Mouse (Mus musculus) forebrain, embryonic 12.5 days (tissue): ENCODE measurements around the gene Slc39a11. TPM values are rescaled to one million over a fixed set of nuclear protein-coding genes. Genes with fewer than 3 reads are reported as not detected.
A peak's percentile ranks its signal among the peaks of the same experiment; 100 is the strongest.

Experiments used
- ATAC-seq: fragments of 200-750 bp; cut with Nextera tagmentation; 2 replicates; pipeline ENCODE4 v1.8.0; 2017; ENCODE audit warnings: moderate TSS enrichment; ENCODE audit not compliant: low FRiP score
- H3K27ac ChIP-seq: fragments of 300-500 bp; sonication (generic); 2 replicates; pipeline ENCODE4 v1.5.1; 2016; ENCODE audit warnings: mild to moderate bottlenecking
- H3K27me3 ChIP-seq: fragments of 300-500 bp; sonication (generic); 2 replicates; pipeline ENCODE4 v1.6.1; 2016; ENCODE audit warnings: mild to moderate bottlenecking
- H3K36me3 ChIP-seq: fragments of 300-500 bp; sonication (generic); replicated peaks from 2 replicates; pipeline ENCODE4 v1.6.1; 2016; ENCODE audit warnings: mild to moderate bottlenecking
- H3K4me1 ChIP-seq: fragments of 300-500 bp; sonication (generic); 2 replicates; pipeline ENCODE4 v1.6.1; 2016
- H3K4me2 ChIP-seq: fragments of 300-500 bp; sonication (generic); 2 replicates; pipeline ENCODE4 v1.6.1; 2016; ENCODE audit warnings: mild to moderate bottlenecking, moderate library complexity
- H3K4me3 ChIP-seq: fragments of 300-500 bp; sonication (generic); replicated peaks from 2 replicates; pipeline ENCODE4 v1.5.1; 2016; ENCODE audit warnings: mild to moderate bottlenecking
- H3K9ac ChIP-seq: fragments of 300-500 bp; sonication (generic); 2 replicates; pipeline ENCODE4 v1.6.1; 2016; ENCODE audit warnings: mild to moderate bottlenecking
- H3K9me3 ChIP-seq: fragments of 300-500 bp; sonication (generic); 2 replicates; pipeline ENCODE4 v1.6.1; 2016
- WGBS: fragments of 180-500 bp; shearing (Covaris S2); methylation state at CpG from one replicate; pipeline ENCODE4 v1.1.7; 2016; 5-methylcytosine and 5-hydroxymethylcytosine counted together
- polyA plus RNA-seq: library from polyadenylated mRNA; unstranded; fragments of >200 nt; fragmentation: Nextera tagmentation; extraction: Ambion mirVana; gene quantifications from 2 replicates; pipeline ENCODE4 v1.2.1, GENCODE M21; 2016

The Slc39a11 gene
- polyA plus RNA-seq, 1 experiment from 2014 or later = 25.1 TPM

DNA sequence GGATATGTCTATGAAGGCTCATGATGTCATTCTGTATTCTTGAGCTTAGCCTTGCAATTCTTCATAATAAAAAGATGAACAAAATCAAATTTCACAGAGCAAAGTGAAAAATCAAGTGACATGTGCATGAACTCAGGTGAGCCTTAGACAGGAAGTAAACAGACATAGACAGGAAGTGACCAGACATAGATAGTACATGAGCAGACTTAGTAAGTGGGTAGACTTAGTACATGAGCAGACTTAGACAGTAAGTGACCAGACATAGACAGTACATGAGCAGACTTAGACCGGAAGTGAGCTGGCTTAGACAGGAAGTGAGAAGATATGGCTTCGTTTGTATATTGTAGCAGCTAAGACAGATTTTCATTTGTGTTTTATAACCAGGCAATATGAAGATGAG is 415.4 kb downstream of the Slc39a11 start:
- Histone ChIP-seq H3K36me3 (no peaks in the 10 kb centered on the region), H3K27me3 (peaks cover 9% of the 10 kb centered on the region; the same call in 1 of the 2 replicates), H3K4me1 (peaks cover 21% of the 10 kb centered on the region), H3K9me3 (no peaks in the 10 kb centered on the region), H3K27ac (no peak overlapping the region), H3K4me3 (no peak overlapping the region), H3K9ac (no peak overlapping the region), H3K4me2 (no peak overlapping the region)
- 98% methylated on average over 2 of the region's 2 CpGs for WGBS
- no peak for ATAC-seq

DNA sequence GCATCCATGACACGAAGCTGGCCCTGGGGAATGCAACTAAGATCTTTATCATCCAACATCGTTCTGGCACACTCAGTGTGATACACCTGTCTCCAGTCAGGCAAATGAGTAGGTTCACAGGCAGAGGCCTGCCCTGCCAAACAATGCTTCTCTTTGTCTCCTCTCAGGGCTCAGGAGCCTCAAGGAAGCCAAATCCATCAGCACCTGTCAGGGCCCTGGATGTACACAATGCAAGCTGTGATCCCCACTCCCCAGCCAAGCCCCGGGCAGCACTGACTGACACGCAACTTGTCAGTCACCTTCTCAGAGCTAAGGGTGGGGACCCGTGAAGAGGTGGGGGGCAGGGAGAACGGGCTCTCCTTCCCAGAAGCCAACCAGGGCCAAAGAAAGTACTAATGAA is 417.8 kb downstream of the Slc39a11 start:
- Histone ChIP-seq H3K27me3 (peaks cover 22% of the 10 kb centered on the region), H3K4me2 (no peak overlapping the region; the same call in 1 of the 2 replicates), H3K9ac (0 out of 2 replicates have a peak overlapping the region, but pooled peaks have one; percentile 21), H3K36me3 (no peaks in the 10 kb centered on the region), H3K27ac (peak overlapping the region; percentile 56; the same call in 1 of the 2 replicates), H3K4me1 (peaks cover 21% of the 10 kb centered on the region), H3K4me3 (no peak overlapping the region), H3K9me3 (no peaks in the 10 kb centered on the region)
- peak; percentile 55; the same call in 1 of the 2 replicates for ATAC-seq
- 11% methylated on average over 6 of the region's 6 CpGs for WGBS

DNA sequence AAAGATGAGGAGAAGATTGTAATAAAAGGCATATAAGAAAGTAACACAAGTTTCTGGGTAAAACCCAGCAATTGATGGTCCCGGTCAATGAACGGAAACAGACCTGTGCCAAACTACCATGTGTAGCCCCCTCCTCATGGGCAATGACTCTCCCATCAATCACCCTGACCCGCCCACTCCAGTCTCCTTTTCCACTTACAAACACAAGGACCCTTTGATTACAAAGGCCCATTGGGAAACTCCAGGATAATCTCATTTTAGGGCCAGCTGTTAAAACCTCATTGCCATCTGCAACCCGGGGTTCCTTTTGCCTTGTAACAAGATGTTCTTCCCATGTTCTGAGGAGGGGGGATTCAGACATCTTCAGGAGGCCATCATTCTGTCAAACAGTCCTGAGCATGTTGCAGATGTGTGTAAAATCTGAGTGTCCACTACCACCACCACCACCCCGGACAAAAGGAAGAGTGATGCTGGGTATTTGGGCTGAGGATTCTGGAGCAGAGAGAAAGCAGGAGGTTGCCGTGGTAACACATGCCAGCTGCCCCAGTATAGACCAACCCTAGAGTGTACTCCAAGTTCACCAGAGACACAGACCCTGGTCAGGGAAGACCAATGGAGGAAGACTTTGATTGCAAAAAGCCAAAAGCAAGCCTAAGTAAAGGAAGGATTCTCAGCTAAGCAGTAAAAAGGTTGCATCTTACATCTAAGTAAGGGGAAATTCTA is 419.3 kb downstream of the Slc39a11 start:
- ATAC-seq = peak; percentile 61; the same call in 1 of the 2 replicates
- Histone ChIP-seq H3K27me3 (peaks cover 22% of the 10 kb centered on the region), H3K4me1 (peaks cover 21% of the 10 kb centered on the region), H3K9ac (no peak overlapping the region), H3K9me3 (no peaks in the 10 kb centered on the region), H3K4me2 (no peak overlapping the region), H3K4me3 (no peak overlapping the region), H3K27ac (0 out of 2 replicates have a peak overlapping the region, but pooled peaks have one; percentile 19), H3K36me3 (no peaks in the 10 kb centered on the region)
- 55% methylated on average over 6 of the region's 6 CpGs for WGBS

DNA sequence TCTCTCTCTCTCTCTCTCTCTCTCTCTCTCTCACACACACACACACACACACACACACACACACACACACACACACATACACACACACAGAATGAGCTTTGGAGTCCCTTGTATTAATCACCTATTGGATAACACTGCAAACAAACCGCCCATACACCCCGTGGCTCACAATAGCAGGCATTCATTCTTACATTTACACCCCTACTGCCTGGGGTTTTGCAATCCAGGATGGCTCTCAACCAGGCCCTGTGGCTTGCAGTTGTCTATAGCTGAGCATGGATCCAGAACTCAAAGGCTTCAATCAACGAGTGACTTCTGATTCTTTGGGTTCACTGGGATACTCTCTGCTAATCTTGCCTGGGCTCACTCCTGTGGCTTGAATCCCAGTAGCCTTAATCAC is 424.1 kb downstream of the Slc39a11 start:
- 38% methylated on average over 3 of the region's 3 CpGs for WGBS
- Histone ChIP-seq H3K4me3 (no peak overlapping the region), H3K9ac (no peak overlapping the region), H3K4me2 (no peak overlapping the region), H3K27me3 (peaks cover 40% of the 10 kb centered on the region), H3K4me1 (peaks cover 23% of the 10 kb centered on the region), H3K36me3 (no peaks in the 10 kb centered on the region), H3K9me3 (no peaks in the 10 kb centered on the region), H3K27ac (no peak overlapping the region)
- no peak for ATAC-seq

DNA sequence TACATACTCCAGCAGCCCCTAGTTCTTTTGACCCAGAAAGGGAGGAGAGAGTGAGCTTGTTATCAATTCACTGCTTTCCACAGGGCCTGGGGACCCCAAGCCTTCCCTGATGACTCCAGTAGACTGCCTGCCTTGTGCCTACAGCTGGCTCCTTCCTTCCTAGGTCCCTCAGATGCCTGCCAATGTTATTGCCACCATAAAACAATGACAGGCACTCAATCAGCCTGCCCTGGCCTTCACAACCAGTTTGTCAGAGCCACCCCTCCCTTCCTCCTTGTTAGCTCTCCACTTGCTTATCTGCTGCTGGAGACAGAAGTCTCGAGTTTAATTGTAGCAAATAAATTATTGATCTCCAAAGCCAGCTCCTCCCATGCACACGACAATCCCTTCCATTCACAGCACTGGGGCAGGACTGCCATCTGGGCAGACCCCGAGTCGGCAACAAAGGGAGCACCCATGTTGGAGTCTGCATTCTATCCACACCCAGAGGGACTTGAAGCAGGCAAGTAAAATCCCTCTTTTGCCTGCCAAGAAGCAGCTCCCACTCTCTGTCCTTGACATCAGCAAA is 426.0 kb downstream of the Slc39a11 start:
- no peaks in the 10 kb centered on the region for H3K36me3 ChIP-seq
- H3K4me1 ChIP-seq = peaks cover 17% of the 10 kb centered on the region
- 73% methylated on average over 4 of the region's 4 CpGs for WGBS

DNA sequence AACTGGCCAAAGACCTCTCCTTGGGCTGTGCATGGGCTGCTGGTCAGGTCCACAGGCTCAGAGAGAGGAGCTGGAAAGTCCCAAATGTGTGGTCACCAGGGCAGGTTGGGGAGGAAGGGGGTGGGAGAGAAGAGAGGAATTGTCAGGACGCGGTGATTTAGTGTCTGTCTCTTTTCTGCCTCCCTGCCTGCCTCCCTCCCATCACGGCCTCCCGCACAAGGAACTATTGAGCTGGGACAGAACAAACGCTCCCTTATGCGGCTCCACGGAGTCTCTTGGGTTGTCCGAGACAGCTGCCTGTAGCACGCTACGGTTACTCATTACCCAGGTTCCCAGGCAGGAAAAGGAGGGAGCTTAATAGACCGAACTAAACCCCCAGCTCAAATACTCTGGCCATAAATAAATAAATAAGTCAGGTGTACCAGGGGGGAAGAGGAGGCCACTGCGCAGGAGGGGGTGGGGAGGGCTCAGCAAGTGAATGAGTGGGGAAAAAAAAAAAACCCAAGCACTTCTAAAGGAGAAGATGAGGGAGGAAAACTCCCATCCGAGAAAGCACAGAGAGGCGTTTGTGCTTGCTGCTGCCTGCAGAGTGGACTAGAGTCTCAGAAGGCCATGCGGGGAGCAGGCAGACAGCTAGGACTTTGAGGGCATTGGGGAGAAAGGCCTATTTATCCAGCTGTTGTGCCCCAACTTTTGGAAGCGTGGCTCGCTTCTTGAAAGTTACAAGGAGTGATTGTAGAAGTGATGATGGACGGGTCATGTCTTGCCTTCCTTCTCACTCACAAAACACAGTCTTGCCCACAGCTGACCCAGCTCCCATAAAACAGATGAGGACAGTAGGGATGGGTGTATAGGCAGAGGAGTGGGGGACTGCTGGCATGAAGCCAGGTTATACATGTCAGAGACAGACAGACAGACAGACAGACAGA is 428.3 kb downstream of the Slc39a11 start:
- H3K9me3 ChIP-seq = peaks cover 7% of the 10 kb centered on the region
- peaks cover 17% of the 10 kb centered on the region for H3K4me1 ChIP-seq
- peaks cover 43% of the 10 kb centered on the region for H3K27me3 ChIP-seq
- H3K4me2 ChIP-seq = peak overlapping the region; percentile 13; the same call in 1 of the 2 replicates
- WGBS = 21% methylated on average over 18 of the region's 18 CpGs
- no peak overlapping the region for H3K4me3 ChIP-seq
- H3K27ac ChIP-seq = peak overlapping the region; percentile 76
- ATAC-seq = peak; percentile 75; the same call in 1 of the 2 replicates
- H3K36me3 ChIP-seq = no peaks in the 10 kb centered on the region
- no peak overlapping the region for H3K9ac ChIP-seq

More for the DNA sequence above, 426.0 kb downstream of the Slc39a11 start:
- H3K4me3 ChIP-seq = no peak overlapping the region
- H3K9me3 ChIP-seq = peaks cover 7% of the 10 kb centered on the region
- no peak overlapping the region for H3K4me2 ChIP-seq
- H3K27ac ChIP-seq = no peak overlapping the region; the same call in 1 of the 2 replicates
- no peak for ATAC-seq
- H3K9ac ChIP-seq = no peak overlapping the region
- peaks cover 41% of the 10 kb centered on the region for H3K27me3 ChIP-seq

DNA sequence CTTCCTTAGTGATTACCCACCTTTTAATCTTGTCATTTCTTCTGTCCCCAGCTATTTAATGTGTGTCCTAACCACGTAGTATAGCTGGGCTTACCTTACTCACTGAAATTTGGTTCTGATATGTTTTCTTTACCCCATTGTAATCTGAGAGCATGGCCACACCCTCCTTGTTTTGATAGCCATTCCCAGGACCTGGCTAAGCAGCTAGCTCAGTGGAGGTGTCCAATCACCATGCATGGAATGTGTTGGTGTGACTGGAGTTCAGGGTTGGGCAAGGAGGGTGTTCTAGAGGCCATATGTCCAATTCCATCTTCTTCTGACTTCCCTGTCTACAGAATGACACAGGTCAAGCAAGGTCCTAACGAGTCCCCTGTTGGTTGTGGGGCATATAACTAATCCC is 429.2 kb downstream of the Slc39a11 start:
- peaks cover 47% of the 10 kb centered on the region for H3K27me3 ChIP-seq
- no peak for ATAC-seq
- no peak overlapping the region for H3K27ac ChIP-seq
- peaks cover 7% of the 10 kb centered on the region for H3K9me3 ChIP-seq
- no peaks in the 10 kb centered on the region for H3K36me3 ChIP-seq
- WGBS = 81% methylated on average over 2 of the region's 2 CpGs
- no peak overlapping the region for H3K9ac ChIP-seq
- no peak overlapping the region for H3K4me2 ChIP-seq
- H3K4me1 ChIP-seq = peaks cover 17% of the 10 kb centered on the region
- H3K4me3 ChIP-seq = no peak overlapping the region

DNA sequence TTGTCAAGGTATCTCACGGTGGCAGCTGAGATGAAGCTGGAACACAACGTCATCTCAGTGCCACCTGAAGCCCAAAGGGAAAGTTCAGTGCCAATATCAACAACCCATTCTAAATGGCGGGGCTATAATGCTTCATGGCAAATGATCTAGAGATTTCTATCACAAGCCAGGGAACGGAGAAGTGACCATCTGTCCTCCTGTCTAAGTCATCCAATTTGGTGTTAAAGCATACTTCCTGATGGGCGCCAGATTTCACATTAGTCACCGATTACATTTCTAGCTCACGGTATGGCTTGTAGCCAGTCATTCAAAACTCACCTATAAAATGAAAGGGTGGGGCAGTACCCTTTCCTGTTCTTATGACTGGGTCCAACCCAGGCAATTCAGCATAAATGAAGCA is 435.1 kb downstream of the Slc39a11 start:
- peaks cover 3% of the 10 kb centered on the region for H3K9me3 ChIP-seq
- no peak for ATAC-seq
- WGBS = 89% methylated on average over 7 of the region's 7 CpGs

DNA sequence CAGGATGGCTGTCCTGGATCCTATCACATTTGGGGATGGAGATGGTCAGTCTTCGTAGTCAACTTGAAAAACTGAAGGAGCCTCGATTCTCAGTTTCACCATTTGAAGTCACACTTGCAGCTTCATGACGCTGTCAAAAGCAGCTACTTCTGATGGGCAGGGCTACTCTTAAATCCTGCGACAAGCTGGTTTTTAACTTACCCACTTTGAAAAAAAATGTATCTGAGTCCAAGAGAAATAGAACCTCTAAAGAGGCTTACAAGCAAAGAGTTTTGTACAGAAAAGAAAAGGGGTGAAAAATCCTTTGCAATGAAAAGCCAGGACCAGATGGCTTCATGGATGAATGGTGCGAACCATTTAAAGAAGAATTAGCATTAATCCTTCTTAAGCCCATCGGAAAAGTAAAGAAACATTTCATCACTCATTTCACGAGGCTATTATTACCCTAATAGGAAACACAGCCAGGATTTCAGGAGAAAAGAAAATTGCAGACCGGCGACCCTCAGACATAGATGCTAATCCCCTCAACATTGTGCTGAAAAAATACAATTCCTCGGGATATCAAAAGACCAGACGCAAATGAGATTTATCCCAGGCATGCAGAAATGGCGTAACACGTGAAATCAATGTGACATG is 437.4 kb downstream of the Slc39a11 start:
- no peak for ATAC-seq

More for the DNA sequence above, 435.1 kb downstream of the Slc39a11 start:
- H3K27ac ChIP-seq = no peak overlapping the region
- peaks cover 10% of the 10 kb centered on the region for H3K4me1 ChIP-seq
- no peak overlapping the region for H3K4me2 ChIP-seq
- no peaks in the 10 kb centered on the region for H3K36me3 ChIP-seq
- peaks cover 56% of the 10 kb centered on the region for H3K27me3 ChIP-seq
- no peak overlapping the region for H3K4me3 ChIP-seq
- H3K9ac ChIP-seq = no peak overlapping the region

DNA sequence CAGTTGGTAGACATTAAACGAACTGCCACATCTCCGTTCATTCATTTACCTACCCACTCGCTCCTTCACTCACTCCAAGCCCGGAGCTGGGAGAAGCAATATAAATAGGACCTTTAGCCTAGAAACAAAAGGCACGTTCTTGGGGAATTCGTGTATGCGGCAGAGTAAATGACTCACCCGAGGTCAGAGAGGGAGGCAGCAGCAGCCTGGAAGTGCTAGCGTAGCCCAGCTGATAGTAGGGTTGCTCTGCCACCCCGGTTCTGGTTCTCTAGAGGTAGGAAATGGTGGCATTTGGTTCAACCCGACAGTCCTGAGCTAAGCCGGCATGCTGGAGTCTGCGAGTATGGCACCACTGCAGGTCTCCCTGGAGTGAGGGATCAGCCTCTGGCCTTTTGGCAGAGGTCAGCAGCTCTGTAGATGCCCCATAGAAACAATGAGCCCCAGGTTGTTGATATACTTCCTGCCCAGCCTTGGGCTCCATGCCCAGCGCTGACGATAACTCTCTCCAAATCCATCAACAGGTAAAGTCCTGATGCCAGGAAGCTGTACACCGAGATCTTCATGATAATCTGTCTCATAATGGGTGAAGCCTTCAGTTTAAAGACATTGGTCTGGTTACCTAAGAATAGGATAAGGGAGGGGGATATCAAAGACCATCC is 440.5 kb downstream of the Slc39a11 start:
- ATAC-seq = no peak
- Histone ChIP-seq H3K36me3 (no peaks in the 10 kb centered on the region), H3K27me3 (peaks cover 64% of the 10 kb centered on the region), H3K9me3 (no peaks in the 10 kb centered on the region), H3K9ac (no peak overlapping the region), H3K4me2 (no peak overlapping the region), H3K4me1 (peaks cover 10% of the 10 kb centered on the region), H3K4me3 (no peak overlapping the region), H3K27ac (no peak overlapping the region)
- WGBS = 86% methylated on average over 16 of the region's 16 CpGs

More for the DNA sequence above, 437.4 kb downstream of the Slc39a11 start:
- Histone ChIP-seq H3K4me3 (no peak overlapping the region), H3K27me3 (peaks cover 73% of the 10 kb centered on the region), H3K4me1 (peaks cover 10% of the 10 kb centered on the region), H3K9me3 (no peaks in the 10 kb centered on the region), H3K36me3 (no peaks in the 10 kb centered on the region), H3K4me2 (no peak overlapping the region), H3K27ac (no peak overlapping the region), H3K9ac (no peak overlapping the region)
- WGBS = 11% methylated on average over 13 of the region's 13 CpGs

DNA sequence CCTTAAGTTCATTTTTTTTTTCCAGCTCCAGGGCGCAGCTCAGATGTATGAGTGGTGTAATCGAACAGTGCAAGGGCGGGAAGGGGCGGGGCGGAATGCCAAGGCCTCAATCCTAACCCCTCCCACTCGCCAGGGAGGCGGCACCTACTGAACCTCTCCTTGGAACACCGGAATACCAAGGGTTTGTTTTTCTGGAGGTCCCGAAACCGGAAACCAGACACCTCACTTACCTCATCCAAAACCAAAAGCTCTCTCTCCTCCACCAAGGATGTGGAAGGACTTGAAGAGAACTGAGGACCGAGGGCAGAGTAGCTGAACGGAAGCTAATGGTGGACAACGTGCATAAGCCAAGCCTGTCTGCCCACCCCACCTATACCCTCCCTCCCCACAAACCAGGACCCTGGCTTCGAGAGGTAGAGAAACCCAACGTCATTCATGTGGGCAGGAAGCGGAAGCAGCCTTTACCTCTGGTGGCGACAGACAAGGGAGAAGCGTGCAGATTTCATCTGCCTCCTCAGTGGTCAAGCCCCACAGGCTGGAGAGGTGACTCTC is 441.3 kb downstream of the Slc39a11 start:
- Histone ChIP-seq H3K36me3 (no peaks in the 10 kb centered on the region), H3K4me3 (no peak overlapping the region), H3K4me2 (no peak overlapping the region), H3K9ac (no peak overlapping the region), H3K27me3 (peaks cover 65% of the 10 kb centered on the region), H3K9me3 (no peaks in the 10 kb centered on the region), H3K27ac (no peak overlapping the region), H3K4me1 (peaks cover 10% of the 10 kb centered on the region)
- no peak for ATAC-seq
- WGBS = 79% methylated on average over 18 of the region's 18 CpGs
